Mouse (Mus musculus): Measurements from ENCODE around the gene Shc2. TPM values are rescaled to one million over a fixed set of nuclear protein-coding genes. Genes with fewer than 3 reads are reported as not detected.

Shc2 gene
- total and polyA plus RNA-seq, 3 experiments = not detected

GRCm38 (mm10) chr10:79682551-79682915 is 44.8 kb upstream of the Shc2 start:
- TF ChIP-seq MAX (IDR thresholded peaks at IDR 0.05; ENCODE audit: low read length) (peak; percentile 62), TBP (IDR thresholded peaks at IDR 0.05; ENCODE audit: low read depth, low read length) (no peak), BHLHE40 (IDR thresholded peaks at IDR 0.05; ENCODE audit: borderline replicate concordance, low read depth, low read length) (peak; percentile 42; the same call in 1 of the 2 replicates), MAFK (IDR thresholded peaks at IDR 0.05; ENCODE audit: borderline replicate concordance, low read depth, low read length) (no peak), MYB (IDR thresholded peaks at IDR 0.05; ENCODE audit: low read depth, low read length) (no peak), ZMIZ1 (IDR thresholded peaks at IDR 0.05; ENCODE audit: low read depth, low read length) (no peak), NRF1 (IDR thresholded peaks at IDR 0.05; ENCODE audit: insufficient read depth, low read depth, low read length, poor library complexity, severe bottlenecking) (0 out of 2 replicates have a peak, but pooled peaks have one; percentile 17), POLR2A (IDR thresholded peaks at IDR 0.05; ENCODE audit: control insufficient read depth in 1 of 2, insufficient read depth in 1 of 2, low read depth in 1 of 2, low read length in 2 of 2, poor library complexity in 1 of 2) (0 out of 4 replicates have a peak, but pooled peaks of 1 of the 2 experiments have one; percentile 5), MXI1 (IDR thresholded peaks at IDR 0.05; ENCODE audit: low read depth, low read length) (peak; percentile 63), MYC (IDR thresholded peaks at IDR 0.05; ENCODE audit: low read depth, low read length) (0 out of 2 replicates have a peak, but pooled peaks have one; percentile 36), SMC3 (IDR thresholded peaks at IDR 0.05; ENCODE audit: low read depth, low read length) (no peak), USF1 (IDR thresholded peaks at IDR 0.05; ENCODE audit: low read depth, low read length) (no peak), ELF1 (IDR thresholded peaks at IDR 0.05; ENCODE audit: low read depth, low read length) (no peak), GATA1 (IDR thresholded peaks at IDR 0.05; ENCODE audit: low read depth, low read length) (no peak), UBTF (IDR thresholded peaks at IDR 0.05; ENCODE audit: borderline replicate concordance, insufficient read depth, low read depth, low read length) (no peak), EP300 (IDR thresholded peaks at IDR 0.05; ENCODE audit: low read depth in 1 of 2, low read length in 2 of 2) (no peak), NELFE (IDR thresholded peaks at IDR 0.05; ENCODE audit: low read depth, low read length) (no peak), POLR2AphosphoS2 (IDR thresholded peaks at IDR 0.05; ENCODE audit: low read length) (no peak), MAZ (IDR thresholded peaks at IDR 0.05; ENCODE audit: low read depth, low read length) (no peak)
- peaks cover 6 to 19% of the 10 kb centered on the region in 2 experiments; a peak in 3 of 4 replicates for H3K4me1 ChIP-seq (ENCODE audit: control insufficient read depth in 1 of 2, insufficient read depth in 2 of 2, low read length in 2 of 2)
- H3K27me3 ChIP-seq (ENCODE audit: control insufficient read depth in 1 of 2, insufficient read depth in 2 of 2, low read length in 2 of 2) = no peaks in the 10 kb centered on the region
- H3K27ac ChIP-seq (ENCODE audit: control insufficient read depth, low read depth, low read length) = peak overlapping the region; percentile 59
- peaks cover 32% of the 10 kb centered on the region for H3K79me2 ChIP-seq (ENCODE audit: control insufficient read depth, insufficient read depth, low read length, poor library complexity)
- peak overlapping the region; percentile 96 for H3K9ac ChIP-seq (ENCODE audit: control insufficient read depth, low read depth, low read length, poor library complexity, severe bottlenecking)
- peak overlapping the region; percentile 96 to 98 for H3K4me3 ChIP-seq (ENCODE audit: control insufficient read depth in 1 of 2, insufficient read depth in 1 of 2, low read depth in 2 of 2, low read length in 2 of 2)
- peaks cover 3 to 4% of the 10 kb centered on the region in 2 experiments; a peak in 2 of 4 replicates for H3K36me3 ChIP-seq (ENCODE audit: control insufficient read depth in 1 of 2, insufficient read depth in 2 of 2, low read length in 2 of 2)
- H3K9me3 ChIP-seq (replicated peaks; ENCODE audit: insufficient read depth, low read length) = no peaks in the 10 kb centered on the region
- DNase-seq (ENCODE audit: low read depth, low spot score) = peak; percentile 50

GRCm38 (mm10) chr10:79681591-79682245 is 44.0 kb upstream of the Shc2 start, which contains the start of gene Cdc34:
Gene Cdc34 (plus strand): TSS chr10:79682195.
- DNase-seq (ENCODE audit: low read depth, low spot score) = peak; percentile 99
- Histone ChIP-seq H3K9ac (ENCODE audit: control insufficient read depth, low read depth, low read length, poor library complexity, severe bottlenecking) (peak within 1 kb of the TSS; percentile 96), H3K4me1 (ENCODE audit: control insufficient read depth in 1 of 2, insufficient read depth in 2 of 2, low read length in 2 of 2) (peaks cover 6 to 19% of the 10 kb centered on the region in 2 experiments; a peak in 3 of 4 replicates), H3K4me3 (ENCODE audit: control insufficient read depth in 1 of 2, insufficient read depth in 1 of 2, low read depth in 2 of 2, low read length in 2 of 2) (peak within 1 kb of the TSS; percentile 96 to 98), H3K27ac (ENCODE audit: control insufficient read depth, low read depth, low read length) (peak within 1 kb of the TSS; percentile 59), H3K36me3 (ENCODE audit: control insufficient read depth in 1 of 2, insufficient read depth in 2 of 2, low read length in 2 of 2) (peaks cover 3 to 4% of the 10 kb centered on the region in 2 experiments; a peak in 2 of 4 replicates), H3K9me3 (replicated peaks; ENCODE audit: insufficient read depth, low read length) (no peaks in the 10 kb centered on the region), H3K79me2 (ENCODE audit: control insufficient read depth, insufficient read depth, low read length, poor library complexity) (peaks cover 32% of the 10 kb centered on the region), H3K27me3 (ENCODE audit: control insufficient read depth in 1 of 2, insufficient read depth in 2 of 2, low read length in 2 of 2) (no peaks in the 10 kb centered on the region)
- peak; percentile 64 for TF ChIP-seq TCF12 (IDR thresholded peaks at IDR 0.05; ENCODE audit: low read depth, low read length)
- no peak for TF ChIP-seq SMC3 (IDR thresholded peaks at IDR 0.05; ENCODE audit: low read depth, low read length)
- TF ChIP-seq GABPA (IDR thresholded peaks at IDR 0.05; ENCODE audit: low read depth, low read length) = no peak
- TF ChIP-seq USF2 (IDR thresholded peaks at IDR 0.05; ENCODE audit: borderline replicate concordance in 1 of 2, insufficient read depth in 1 of 2, low read depth in 1 of 2, low read length in 2 of 2) = no peak
- no peak for TF ChIP-seq MYB (IDR thresholded peaks at IDR 0.05; ENCODE audit: low read depth, low read length)
- 0 out of 2 replicates have a peak, but pooled peaks have one; percentile 6 for TF ChIP-seq TBP (IDR thresholded peaks at IDR 0.05; ENCODE audit: low read depth, low read length)
- TF ChIP-seq ZC3H11A (IDR thresholded peaks at IDR 0.05; ENCODE audit: low read depth, low read length) = no peak
- TF ChIP-seq MYC (IDR thresholded peaks at IDR 0.05; ENCODE audit: low read depth, low read length) = 0 out of 2 replicates have a peak, but pooled peaks have one; percentile 69
- TF ChIP-seq RCOR1 (IDR thresholded peaks at IDR 0.05; ENCODE audit: low read depth, low read length) = 0 out of 2 replicates have a peak, but pooled peaks have one; percentile 14
- TF ChIP-seq POLR2AphosphoS2 (IDR thresholded peaks at IDR 0.05; ENCODE audit: low read length) = peak; percentile 77; the same call in 1 of the 2 replicates
- no peak for TF ChIP-seq E2F4 (IDR thresholded peaks at IDR 0.05; ENCODE audit: borderline replicate concordance, low read depth, low read length)
- TF ChIP-seq TAL1 (IDR thresholded peaks at IDR 0.05; ENCODE audit: low read length) = no peak
- no peak for TF ChIP-seq GATA1 (IDR thresholded peaks at IDR 0.05; ENCODE audit: low read depth, low read length)
- peak; percentile 83 for TF ChIP-seq MXI1 (IDR thresholded peaks at IDR 0.05; ENCODE audit: low read depth, low read length)
- TF ChIP-seq USF1 (IDR thresholded peaks at IDR 0.05; ENCODE audit: low read depth, low read length) = peak; percentile 39
- no peak for TF ChIP-seq ZKSCAN1 (IDR thresholded peaks at IDR 0.05; ENCODE audit: low read depth, low read length)
- no peak for TF ChIP-seq MAFK (IDR thresholded peaks at IDR 0.05; ENCODE audit: borderline replicate concordance, low read depth, low read length)
- TF ChIP-seq RAD21 (IDR thresholded peaks at IDR 0.05; ENCODE audit: low read depth, low read length) = no peak
